Mouse (Mus musculus) cerebellum, adult 8-10 months (tissue): ENCODE results near the gene Abca5.
"Not testable (repeated sequence)": the region's sequence is repeated elsewhere in the genome, so short reads cannot be mapped to it uniquely, and the experiment has no call there.

ENCODE experiments used
- DNase-seq: peaks from one replicate; pipeline ENCODE4 v3.0.0; 2022

Abca5 gene

GRCm38 (mm10) chr11:110337289-110338245 is at the start of gene Abca5:
TSS of gene Abca5 (minus strand) at chr11:110337716.
- DNase-seq: peak; percentile 90

- no peak for DNase-seq
Measured at GRCm38 (mm10) chr11:110385487-110385886, 48.0 kb upstream of the Abca5 start.

- no peak for DNase-seq
Measured at GRCm38 (mm10) chr11:110380310-110380668, 42.8 kb upstream of the Abca5 start.

- peak; percentile 14 for DNase-seq
Measured at GRCm38 (mm10) chr11:110379661-110380309, 42.3 kb upstream of the Abca5 start.

GRCm38 (mm10) chr11:110374036-110374435 is 36.5 kb upstream of the Abca5 start:
- DNase-seq: no peak

GRCm38 (mm10) chr11:110372266-110372954 is 34.9 kb upstream of the Abca5 start:
- no peak for DNase-seq

GRCm38 (mm10) chr11:110371827-110372226 is 34.3 kb upstream of the Abca5 start:
- DNase-seq: no peak

- DNase-seq: no peak
Measured at GRCm38 (mm10) chr11:110369312-110370019, 31.9 kb upstream of the Abca5 start.

- no peak for DNase-seq
Measured at GRCm38 (mm10) chr11:110367638-110368037, 30.1 kb upstream of the Abca5 start.

- DNase-seq: no peak
Measured at GRCm38 (mm10) chr11:110366902-110367301, 29.4 kb upstream of the Abca5 start.

- no peak for DNase-seq
Measured at GRCm38 (mm10) chr11:110365016-110365415, 27.5 kb upstream of the Abca5 start.

- DNase-seq: peak; percentile 20
Measured at GRCm38 (mm10) chr11:110357756-110358551, 20.4 kb upstream of the Abca5 start.

GRCm38 (mm10) chr11:110355131-110355530 is 17.6 kb upstream of the Abca5 start:
- not testable (repeated sequence) for DNase-seq

GRCm38 (mm10) chr11:110354261-110354660 is 16.7 kb upstream of the Abca5 start:
- no peak for DNase-seq

GRCm38 (mm10) chr11:110348170-110348569 is 10.7 kb upstream of the Abca5 start:
- DNase-seq: no peak

- no peak for DNase-seq
Measured at GRCm38 (mm10) chr11:110347768-110348167, 10.3 kb upstream of the Abca5 start.

GRCm38 (mm10) chr11:110336814-110337288 is 665 bp downstream of the Abca5 start:
- DNase-seq: no peak

- no peak for DNase-seq
Measured at GRCm38 (mm10) chr11:110330093-110330492, 7.4 kb downstream of the Abca5 start.

GRCm38 (mm10) chr11:110322266-110322665 is 15.2 kb downstream of the Abca5 start:
- DNase-seq: no peak

GRCm38 (mm10) chr11:110306475-110307168 is 30.9 kb downstream of the Abca5 start:
- DNase-seq: no peak

- DNase-seq: no peak
Measured at GRCm38 (mm10) chr11:110303411-110303810, 34.1 kb downstream of the Abca5 start.
